Mouse (Mus musculus) E14TG2a.4 (cell line): ENCODE results near the gene Trim3.

Experiments
- CTCF ChIP-seq: conservative IDR thresholded peaks from 2 replicates; pipeline ENCODE4 v1.5.1; 2014; ENCODE audit warnings: low read length
- NANOG ChIP-seq: IDR thresholded peaks from 2 replicates; pipeline ENCODE4 v1.6.1; 2014; ENCODE audit warnings: borderline replicate concordance, low read length, mixed read lengths
- POU5F1 ChIP-seq: IDR thresholded peaks from 2 replicates; pipeline ENCODE4 v1.6.1; 2014; ENCODE audit warnings: low read length, borderline replicate concordance

- TF ChIP-seq CTCF, result no peak
- no peak for TF ChIP-seq POU5F1
- no peak for TF ChIP-seq NANOG
Observed at GRCm38 (mm10) chr7:105640233-105640893, 7.0 kb upstream of the Trim3 start, which contains the start of the genes Arfip2 and Gm45799.
